Mouse (Mus musculus) limb, embryonic 13.5 days (tissue): Measurements from ENCODE around the gene Rnf11. TPM values are rescaled to one million over a fixed set of nuclear protein-coding genes. Genes with fewer than 3 reads are reported as not detected.
"Not testable (repeated sequence)": the region's sequence is repeated elsewhere in the genome, so short reads cannot be mapped to it uniquely, and the experiment has no call there.

ENCODE experiments used
- ATAC-seq: fragments of 200-750 bp; cut with Nextera tagmentation; 2 replicates; pipeline ENCODE4 v1.8.0; 2017; ENCODE audit warnings: low read depth, moderate number of reproducible peaks, moderate TSS enrichment; ENCODE audit not compliant: low FRiP score
- H3K27ac ChIP-seq: fragments of 300-500 bp; sonication (generic); 2 replicates; pipeline ENCODE4 v1.5.1; 2015; ENCODE audit warnings: inconsistent platforms, mild to moderate bottlenecking, moderate library complexity
- H3K27me3 ChIP-seq: fragments of 300-500 bp; sonication (generic); 2 replicates; pipeline ENCODE4 v1.6.1; 2015; ENCODE audit warnings: mild to moderate bottlenecking, inconsistent platforms
- H3K36me3 ChIP-seq: fragments of 300-500 bp; sonication (generic); 2 replicates; pipeline ENCODE4 v1.6.1; 2015; ENCODE audit warnings: inconsistent platforms, mild to moderate bottlenecking, moderate library complexity
- H3K4me1 ChIP-seq: fragments of 300-500 bp; sonication (generic); 2 replicates; pipeline ENCODE4 v1.6.1; 2015; ENCODE audit warnings: inconsistent platforms
- H3K4me2 ChIP-seq: fragments of 300-500 bp; sonication (generic); replicated peaks from 2 replicates; pipeline ENCODE4 v1.6.1; 2015; ENCODE audit warnings: inconsistent platforms, mild to moderate bottlenecking, moderate library complexity
- H3K4me3 ChIP-seq: fragments of 300-500 bp; sonication (generic); 2 replicates; pipeline ENCODE4 v1.5.1; 2015; ENCODE audit warnings: moderate library complexity, mild to moderate bottlenecking, inconsistent platforms
- H3K9ac ChIP-seq: fragments of 300-500 bp; sonication (generic); 2 replicates; pipeline ENCODE4 v1.6.1; 2015; ENCODE audit warnings: mild to moderate bottlenecking, inconsistent platforms
- H3K9me3 ChIP-seq: fragments of 300-500 bp; sonication (generic); 2 replicates; pipeline ENCODE4 v1.6.1; 2016; ENCODE audit warnings: inconsistent platforms
- WGBS: fragments of 180-500 bp; shearing (Covaris S2); methylation state at CpG from one replicate; pipeline ENCODE4 v1.1.7; 2015; 5-methylcytosine and 5-hydroxymethylcytosine counted together
- polyA plus RNA-seq: library from polyadenylated mRNA; unstranded; fragments of >200 nt; fragmentation: Nextera tagmentation; extraction: Ambion mirVana; gene quantifications from 2 replicates; pipeline ENCODE4 v1.2.1, GENCODE M21; 2015

The Rnf11 gene
- polyA plus RNA-seq, 1 experiment from 2014 or later: 47.5 TPM

- Histone ChIP-seq H3K27me3 (no peaks in the 10 kb centered on the region), H3K4me1 (peaks cover 31% of the 10 kb centered on the region), H3K4me3 (peak within 1 kb of the TSS; percentile 66), H3K36me3 (no peaks in the 10 kb centered on the region), H3K27ac (peak within 1 kb of the TSS; percentile 70; the same call in 1 of the 2 replicates), H3K9ac (peak within 1 kb of the TSS; percentile 81), H3K9me3 (no peaks in the 10 kb centered on the region), H3K4me2 (peak within 1 kb of the TSS; percentile 95)
- WGBS: 0% methylated on average over 52 of the region's 56 CpGs
- ATAC-seq: peak; percentile 67
Observed at GRCm38 (mm10) chr4:109406486-109407175, 77.9 kb downstream of the Rnf11 start, which contains the start of gene Ttc39a. TSS of gene Ttc39a (plus strand) at chr4:109406623.

- peak; percentile 15; the same call in 1 of the 2 replicates for ATAC-seq
- WGBS: 7% methylated on average over 3 of the region's 3 CpGs
- Histone ChIP-seq H3K4me1 (peaks cover 33% of the 10 kb centered on the region), H3K27ac (no peak overlapping the region), H3K36me3 (no peaks in the 10 kb centered on the region), H3K9ac (peak overlapping the region; percentile 81), H3K9me3 (no peaks in the 10 kb centered on the region), H3K27me3 (no peaks in the 10 kb centered on the region), H3K4me2 (peak overlapping the region; percentile 95), H3K4me3 (peak overlapping the region; percentile 66)
Observed at GRCm38 (mm10) chr4:109406054-109406485, 78.5 kb downstream of the Rnf11 start.

GRCm38 (mm10) chr4:109405415-109405814 is 79.1 kb downstream of the Rnf11 start:
- Histone ChIP-seq H3K9ac (no peak overlapping the region), H3K27ac (no peak overlapping the region), H3K4me2 (peak overlapping the region; percentile 95; the same call in 1 of the 2 replicates), H3K27me3 (no peaks in the 10 kb centered on the region), H3K4me3 (no peak overlapping the region), H3K9me3 (no peaks in the 10 kb centered on the region), H3K36me3 (no peaks in the 10 kb centered on the region), H3K4me1 (peaks cover 33% of the 10 kb centered on the region)
- no peak for ATAC-seq
- WGBS: 66% methylated on average over 8 of the region's 8 CpGs

- not testable (repeated sequence) for H3K4me2 ChIP-seq, H3K36me3 ChIP-seq, H3K9me3 ChIP-seq, H3K27ac ChIP-seq, H3K27me3 ChIP-seq, H3K9ac ChIP-seq, H3K4me3 ChIP-seq, ATAC-seq
- WGBS: 85% methylated on average over 3 of the region's 3 CpGs
- H3K4me1 ChIP-seq: peaks cover 33% of the 10 kb centered on the region
Observed at GRCm38 (mm10) chr4:109404908-109405307, 79.6 kb downstream of the Rnf11 start.

GRCm38 (mm10) chr4:109401176-109401689 is 83.3 kb downstream of the Rnf11 start:
- ATAC-seq: no peak
- 76% methylated on average over 5 of the region's 5 CpGs for WGBS
- no peak overlapping the region for H3K9ac ChIP-seq
- no peak overlapping the region for H3K27ac ChIP-seq
- no peak overlapping the region for H3K4me2 ChIP-seq
- no peaks in the 10 kb centered on the region for H3K27me3 ChIP-seq
- H3K4me3 ChIP-seq: no peak overlapping the region
- H3K36me3 ChIP-seq: no peaks in the 10 kb centered on the region
- peaks cover 12% of the 10 kb centered on the region for H3K4me1 ChIP-seq
- no peaks in the 10 kb centered on the region for H3K9me3 ChIP-seq

Other genes with a start within 250 kb of the Rnf11 start
- gene Eps15, start 204.5 kb downstream of the Rnf11 start, polyA plus RNA-seq: 35.6 and 39.9 TPM in 2 replicates
- 4.6 and 4.8 TPM in 2 replicates for gene Ttc39a, start 78.1 kb downstream of the Rnf11 start, polyA plus RNA-seq
- gene 4930522H14Rik, start 46.6 kb upstream of the Rnf11 start, polyA plus RNA-seq: not detected in 2 replicates
- 5.3 and 6.7 TPM in 2 replicates for gene Cdkn2c, start 182.5 kb upstream of the Rnf11 start, polyA plus RNA-seq
- gene Faf1, start 191.9 kb upstream of the Rnf11 start, polyA plus RNA-seq: 22.6 and 23.8 TPM in 2 replicates